ENCODE assay signal across 9 mouse cellular contexts in genomic region chr7:16947959-16948361, GRCm38 (mm10). TPM values are rescaled to one million over a fixed set of nuclear protein-coding genes. Genes with fewer than 3 reads are reported as not detected.
DNase-seq lines count a peak whose midpoint lies in the region; ATAC-seq and TF ChIP-seq lines count a peak whose summit lies in the region.
"Had no signal": no experiment of that assay in that cellular context is flagged by ENCODE, and none has a peak within 500 bp of the region (broad histone marks: within the 10 kb centered on the region; RNA-seq: fewer than 3 reads in every experiment).

No protein-coding gene starts in this region.

- no peak for ATAC-seq in forebrain, embryonic 11.5 days (replicated peaks; ENCODE audit: low FRiP score)
- no peak for ATAC-seq in hindbrain, embryonic 11.5 days (ENCODE audit: low FRiP score)
- ATAC-seq in midbrain, embryonic 13.5 days: no peak
- no peak for ATAC-seq in megakaryocyte, adult 5-6 weeks (ENCODE audit: poor library complexity, severe bottlenecking)

- H3K36me3 ChIP-seq in forebrain, embryonic 11.5 days (ENCODE audit: control insufficient read depth, insufficient read depth, low read length): no peaks in the 10 kb centered on the region
- no peaks in the 10 kb centered on the region for H3K36me3 ChIP-seq in hindbrain, embryonic 11.5 days (ENCODE audit: control insufficient read depth, insufficient read depth, low read length)
- H3K36me3 ChIP-seq in midbrain, embryonic 13.5 days: 0 out of 2 replicates have a peak, but pooled peaks cover 2% of the 10 kb centered on the region
- H3K36me3 ChIP-seq: liver, embryonic 15.5 days had no signal

- peaks cover 46% of the 10 kb centered on the region for H3K27me3 ChIP-seq in forebrain, embryonic 11.5 days (ENCODE audit: control insufficient read depth, insufficient read depth, low read length)
- H3K27me3 ChIP-seq in hindbrain, embryonic 11.5 days (ENCODE audit: control insufficient read depth, insufficient read depth, low read length): peaks cover 50% of the 10 kb centered on the region
- H3K27me3 ChIP-seq in midbrain, embryonic 13.5 days: peaks cover 45% of the 10 kb centered on the region

- intact Hi-C loops in gastrocnemius, adult 2 months (cut with DNase I): no loop called here

- 9% methylated on average over 4 of the region's 4 CpGs for WGBS in forebrain, embryonic 11.5 days
- WGBS in hindbrain, embryonic 11.5 days: 10% methylated on average over 4 of the region's 4 CpGs
- WGBS in midbrain, embryonic 13.5 days: 1% methylated on average over 4 of the region's 4 CpGs

- no peaks in the 10 kb centered on the region for H3K9me3 ChIP-seq in forebrain, embryonic 11.5 days (ENCODE audit: control insufficient read depth, low read length)
- no peaks in the 10 kb centered on the region for H3K9me3 ChIP-seq in hindbrain, embryonic 11.5 days (ENCODE audit: control insufficient read depth, low read length)
- no peaks in the 10 kb centered on the region for H3K9me3 ChIP-seq in midbrain, embryonic 13.5 days
- H3K9me3 ChIP-seq: liver, embryonic 15.5 days had no signal

- TF ChIP-seq CTCF in gastrocnemius, adult 2 months (IDR thresholded peaks at IDR 0.05): no peak

- H3K27ac ChIP-seq in gastrocnemius, adult 2 months: 0 out of 2 replicates have a peak overlapping the region, but pooled peaks have one; percentile 4
- H3K27ac ChIP-seq in forebrain, embryonic 11.5 days (ENCODE audit: low read depth, low read length): no peak overlapping the region
- H3K27ac ChIP-seq in hindbrain, embryonic 11.5 days (ENCODE audit: low read depth, low read length): no peak overlapping the region
- H3K27ac ChIP-seq in midbrain, embryonic 13.5 days: peak overlapping the region; percentile 96
- H3K27ac ChIP-seq: liver, embryonic 15.5 days had no signal

- peak overlapping the region; percentile 68; the same call in 1 of the 2 replicates for H3K4me3 ChIP-seq in gastrocnemius, adult 2 months
- peak overlapping the region; percentile 34 for H3K4me3 ChIP-seq in forebrain, embryonic 11.5 days (ENCODE audit: low read depth, low read length)
- peak overlapping the region; percentile 67 for H3K4me3 ChIP-seq in hindbrain, embryonic 11.5 days (ENCODE audit: low read depth, low read length)
- H3K4me3 ChIP-seq in midbrain, embryonic 13.5 days (replicated peaks): peak overlapping the region; percentile 80
- H3K4me3 ChIP-seq: liver, embryonic 15.5 days had no signal

- H3K9ac ChIP-seq in forebrain, embryonic 11.5 days (ENCODE audit: low read length): peak overlapping the region; percentile 23; the same call in 1 of the 2 replicates
- peak overlapping the region; percentile 16; the same call in 1 of the 2 replicates for H3K9ac ChIP-seq in hindbrain, embryonic 11.5 days (ENCODE audit: low read depth, low read length)
- peak overlapping the region; percentile 98 for H3K9ac ChIP-seq in midbrain, embryonic 13.5 days (replicated peaks)
- H3K9ac ChIP-seq: liver, embryonic 15.5 days had no signal

- H3K4me2 ChIP-seq in forebrain, embryonic 11.5 days (ENCODE audit: low read depth, low read length, severe bottlenecking): peak overlapping the region; percentile 64; the same call in 1 of the 2 replicates
- H3K4me2 ChIP-seq in hindbrain, embryonic 11.5 days (replicated peaks; ENCODE audit: low read depth, low read length): peak overlapping the region; percentile 87
- H3K4me2 ChIP-seq in midbrain, embryonic 13.5 days (replicated peaks): peak overlapping the region; percentile 95
- H3K4me2 ChIP-seq: liver, embryonic 15.5 days had no signal

- H3K4me1 ChIP-seq in forebrain, embryonic 11.5 days (replicated peaks; ENCODE audit: control insufficient read depth, insufficient read depth, low read length): peaks cover 23% of the 10 kb centered on the region
- H3K4me1 ChIP-seq in hindbrain, embryonic 11.5 days (replicated peaks; ENCODE audit: control insufficient read depth, insufficient read depth, low read length): peaks cover 28% of the 10 kb centered on the region; the same call in 1 of the 2 replicates
- H3K4me1 ChIP-seq in midbrain, embryonic 13.5 days (replicated peaks): peaks cover 89% of the 10 kb centered on the region

- DNase-seq in gastrocnemius, adult 2 months: peak; percentile 60
- no peak for DNase-seq in gastrocnemius, adult 8-10 months (ENCODE audit: low spot score in 2 of 2)
- peak; percentile 35 for DNase-seq in MN1 (ENCODE audit: low spot score)
- DNase-seq in forebrain, embryonic 11.5 days (ENCODE audit: low spot score): no peak
- DNase-seq in hindbrain, embryonic 11.5 days (ENCODE audit: low spot score): peak; percentile 29
- DNase-seq in natural killer cell, adult 2 months (ENCODE audit: low spot score in 2 of 2): no peak

RNA-seq across cellular contexts. Expression of gene Pnmal2, which starts 3.5 kb away (rescaled TPM):
- total RNA-seq in gastrocnemius, adult 2 months (2021): under 1 TPM; 0.74 to 0.86 TPM
- under 1 TPM; 0.24 to 0.76 (median 0.41) TPM for total RNA-seq in gastrocnemius, adult 8-10 months (2022)
- polyA plus RNA-seq in forebrain, embryonic 11.5 days (2014; fragmentation: Nextera tagmentation; extraction: Ambion mirVana): 12.3 and 13.0 TPM in 2 replicates
- polyA plus RNA-seq in hindbrain, embryonic 11.5 days (2014; fragmentation: Nextera tagmentation; extraction: Ambion mirVana): 7.8 and 11.0 TPM in 2 replicates
- 119 and 120 TPM in 2 replicates for polyA plus RNA-seq in midbrain, embryonic 13.5 days (2015; fragmentation: Nextera tagmentation; extraction: Ambion mirVana)
- not detected in 2 replicates for total RNA-seq in megakaryocyte, adult 5-6 weeks (2015)
- total RNA-seq in megakaryocyte, adult 5-6 weeks (2017): not detected in 2 replicates

RNA-seq across cellular contexts. Expression of gene Pnmal1, which starts 11.5 kb away (rescaled TPM):
- not detected for total RNA-seq in gastrocnemius, adult 2 months (2021)
- under 1 TPM in 1 of 4 experiments, not detected in 3; 0.07 TPM for total RNA-seq in gastrocnemius, adult 8-10 months (2022)
- 20.4 and 22.7 TPM in 2 replicates for polyA plus RNA-seq in forebrain, embryonic 11.5 days (2014; fragmentation: Nextera tagmentation; extraction: Ambion mirVana)
- 17.6 and 19.5 TPM in 2 replicates for polyA plus RNA-seq in hindbrain, embryonic 11.5 days (2014; fragmentation: Nextera tagmentation; extraction: Ambion mirVana)
- 54.7 and 60.8 TPM in 2 replicates for polyA plus RNA-seq in midbrain, embryonic 13.5 days (2015; fragmentation: Nextera tagmentation; extraction: Ambion mirVana)
- not detected in 2 replicates for total RNA-seq in megakaryocyte, adult 5-6 weeks (2015)
- not detected in 2 replicates for total RNA-seq in megakaryocyte, adult 5-6 weeks (2017)

RNA-seq across cellular contexts. Expression of gene Calm3, which starts 24.0 kb away (rescaled TPM):
- 100 to 1,000 TPM; 290 to 400 TPM for total RNA-seq in gastrocnemius, adult 2 months (2021)
- 100 to 1,000 TPM; 386 to 534 (median 424) TPM for total RNA-seq in gastrocnemius, adult 8-10 months (2022)
- polyA plus RNA-seq in forebrain, embryonic 11.5 days (2014; fragmentation: Nextera tagmentation; extraction: Ambion mirVana): 276 and 285 TPM in 2 replicates
- polyA plus RNA-seq in hindbrain, embryonic 11.5 days (2014; fragmentation: Nextera tagmentation; extraction: Ambion mirVana): 322 and 337 TPM in 2 replicates
- 297 and 325 TPM in 2 replicates for polyA plus RNA-seq in midbrain, embryonic 13.5 days (2015; fragmentation: Nextera tagmentation; extraction: Ambion mirVana)
- total RNA-seq in megakaryocyte, adult 5-6 weeks (2015): 113 and 140 TPM in 2 replicates
- 322 and 392 TPM in 2 replicates for total RNA-seq in megakaryocyte, adult 5-6 weeks (2017)

RNA-seq across cellular contexts. Expression of gene Gm42372, which starts 34.9 kb away (rescaled TPM):
- total RNA-seq in gastrocnemius, adult 2 months (2021): not detected
- total RNA-seq in gastrocnemius, adult 8-10 months (2022): not detected
- polyA plus RNA-seq in forebrain, embryonic 11.5 days (2014; fragmentation: Nextera tagmentation; extraction: Ambion mirVana): 1.4 and 1.8 TPM in 2 replicates
- 1.5 and 1.7 TPM in 2 replicates for polyA plus RNA-seq in hindbrain, embryonic 11.5 days (2014; fragmentation: Nextera tagmentation; extraction: Ambion mirVana)
- polyA plus RNA-seq in midbrain, embryonic 13.5 days (2015; fragmentation: Nextera tagmentation; extraction: Ambion mirVana): 3.4 and 4.3 TPM in 2 replicates
- total RNA-seq in megakaryocyte, adult 5-6 weeks (2015): 0.18 TPM in 1 of 2 replicates, not detected in the other
- total RNA-seq in megakaryocyte, adult 5-6 weeks (2017): 0.04 and 0.11 TPM in 2 replicates

RNA-seq across cellular contexts. Expression of gene Ptgir, which starts 41.7 kb away (rescaled TPM):
- total RNA-seq in gastrocnemius, adult 2 months (2021): under 1 TPM; 0.67 to 0.79 TPM
- total RNA-seq in gastrocnemius, adult 8-10 months (2022): under 1 TPM; 0.62 to 0.97 (median 0.93) TPM
- polyA plus RNA-seq in forebrain, embryonic 11.5 days (2014; fragmentation: Nextera tagmentation; extraction: Ambion mirVana): 0.11 and 0.39 TPM in 2 replicates
- polyA plus RNA-seq in hindbrain, embryonic 11.5 days (2014; fragmentation: Nextera tagmentation; extraction: Ambion mirVana): 0.56 and 0.81 TPM in 2 replicates
- 0.41 and 0.54 TPM in 2 replicates for polyA plus RNA-seq in midbrain, embryonic 13.5 days (2015; fragmentation: Nextera tagmentation; extraction: Ambion mirVana)
- total RNA-seq in megakaryocyte, adult 5-6 weeks (2015): 16.0 and 18.1 TPM in 2 replicates
- total RNA-seq in megakaryocyte, adult 5-6 weeks (2017): 14.5 and 16.6 TPM in 2 replicates

Comparison
In these comparisons a context has a peak if more than half of its experiments do, and no peak if none do; other contexts are left out.
1. DNase-seq: peak in gastrocnemius, adult 2 months (single experiment), MN1 (single experiment) and hindbrain, embryonic 11.5 days (single experiment); none in gastrocnemius, adult 8-10 months (0 of 2), forebrain, embryonic 11.5 days (single experiment) and natural killer cell, adult 2 months (0 of 2).
2. H3K27ac ChIP-seq: peak in gastrocnemius, adult 2 months (single experiment) and midbrain, embryonic 13.5 days (single experiment); none in forebrain, embryonic 11.5 days (single experiment) and hindbrain, embryonic 11.5 days (single experiment).
3. H3K9ac ChIP-seq: peak in every context shown above with its lines; median percentile 98 in midbrain, embryonic 13.5 days; 23 in forebrain, embryonic 11.5 days; 16 in hindbrain, embryonic 11.5 days.
4. Peak in every context shown above with its lines, with median percentiles within 50 percentile points of each other: H3K4me3 ChIP-seq and H3K4me2 ChIP-seq.